ENCODE assay signal across 1 mouse cellular context in genomic region chr17:12880178-12880577, GRCm38 (mm10).
TF ChIP-seq lines count a peak whose summit lies in the region.

No protein-coding gene starts in this region.

TF ChIP-seq in CH12.LX, 34 proteins besides CTCF, POLR2A, EP300 and RAD21:
- no peak for TF ChIP-seq TCF12 (IDR thresholded peaks at IDR 0.05; ENCODE audit: low read depth, low read length)
- no peak for TF ChIP-seq MYC (IDR thresholded peaks at IDR 0.05; ENCODE audit: low read depth, low read length)
- TF ChIP-seq SMC3 (IDR thresholded peaks at IDR 0.05; ENCODE audit: low read depth, low read length): peak; percentile 66
